Mouse (Mus musculus) C3H10T1/2 (cell line): ENCODE measurements around the gene Gm9918. TPM values are rescaled to one million over a fixed set of nuclear protein-coding genes. Genes with fewer than 3 reads are reported as not detected.

Experiments used
- polyA plus RNA-seq, 2 experiments: library from polyadenylated mRNA; unstranded; fragments of >200 nt; fragmentation: generic; extraction: Trizol; gene quantifications; one replicate each; pipeline ENCODE4 v1.2.1; 2012; ENCODE audit warnings: missing spikeins in 2 of 2

Gene Gm9918
- polyA plus RNA-seq = under 1 TPM in 1 of 2 experiments, not detected in 1; 0.11 TPM

GRCm38 (mm10) chr15:102270274-102270960 lies at the start of gene Gm9918:
Gm9918 (plus strand) TSS chr15:102270563.

GRCm38 (mm10) chr15:102231748-102232147 lies 38.6 kb upstream of the Gm9918 start, which contains the start of gene Itgb7:
Itgb7 (minus strand) TSS chr15:102231944.

GRCm38 (mm10) chr15:102257202-102258075 lies 12.9 kb upstream of the Gm9918 start, which contains the start of gene Rarg:
Rarg (minus strand) TSS chr15:102257517.

GRCm38 (mm10) chr15:102279092-102279782 lies 8.9 kb downstream of the Gm9918 start, which contains the start of gene Mfsd5:
Mfsd5 (plus strand) TSS chr15:102279454.

GRCm38 (mm10) chr15:102295633-102296367 lies 25.4 kb downstream of the Gm9918 start, which contains the start of gene Espl1:
Espl1 (plus strand) TSS chr15:102296266.

Other genes starting within 250 kb of the Gm9918 start
- gene Krt18, start 242.4 kb upstream of the Gm9918 start, polyA plus RNA-seq = under 1 TPM in 1 of 2 experiments, not detected in 1; 0.02 TPM
- gene Eif4b, start 196.8 kb upstream of the Gm9918 start, polyA plus RNA-seq = 100 to 1,000 TPM; 147 to 289 TPM
- 100 to 1,000 TPM; 101 to 364 TPM for gene Tns2, start 170.2 kb upstream of the Gm9918 start, polyA plus RNA-seq
- 10 to 100 TPM; 36.8 to 50.9 TPM for gene Spryd3, start 134.3 kb upstream of the Gm9918 start, polyA plus RNA-seq
- 10 to 100 TPM; 11.1 to 12.6 TPM for gene Igfbp6, start 126.2 kb upstream of the Gm9918 start, polyA plus RNA-seq
- under 1 TPM; 0.05 to 0.31 TPM for gene Soat2, start 120.0 kb upstream of the Gm9918 start, polyA plus RNA-seq
- gene Zfp740, start 67.3 kb upstream of the Gm9918 start, polyA plus RNA-seq = 10 to 100 TPM in 1 of 2 experiments, 1 to 10 TPM in 1; 9.8 to 56.6 TPM
- 100 to 1,000 TPM in 1 of 2 experiments, 10 to 100 TPM in 1; 22.5 to 249 TPM for gene Csad, start 65.8 kb upstream of the Gm9918 start, polyA plus RNA-seq
- 100 to 1,000 TPM in 1 of 2 experiments, 1 to 10 TPM in 1; 4.6 to 133 TPM for gene Itgb7, start 38.6 kb upstream of the Gm9918 start, polyA plus RNA-seq
- 100 to 1,000 TPM; 110 to 187 TPM for gene Rarg, start 13.0 kb upstream of the Gm9918 start, polyA plus RNA-seq
- 100 to 1,000 TPM in 1 of 2 experiments, 10 to 100 TPM in 1; 92.5 to 106 TPM for gene Mfsd5, start 8.9 kb downstream of the Gm9918 start, polyA plus RNA-seq
- 10 to 100 TPM; 21.0 to 35.6 TPM for gene Espl1, start 25.7 kb downstream of the Gm9918 start, polyA plus RNA-seq
- 100 to 1,000 TPM; 724 to 828 TPM for gene Pfdn5, start 55.6 kb downstream of the Gm9918 start, polyA plus RNA-seq
- 100 to 1,000 TPM; 115 to 233 TPM for gene Myg1, start 61.1 kb downstream of the Gm9918 start, polyA plus RNA-seq
- 100 to 1,000 TPM in 1 of 2 experiments, 10 to 100 TPM in 1; 78.8 to 232 TPM for gene Aaas, start 80.2 kb downstream of the Gm9918 start, polyA plus RNA-seq
- under 1 TPM; 0.02 to 0.09 TPM for gene Sp7, start 96.6 kb downstream of the Gm9918 start, polyA plus RNA-seq
- 10 to 100 TPM in 1 of 2 experiments, 1 to 10 TPM in 1; 1.2 to 10.6 TPM for gene Sp1, start 135.6 kb downstream of the Gm9918 start, polyA plus RNA-seq
- under 1 TPM; 0.02 to 0.65 TPM for gene Amhr2, start 174.8 kb downstream of the Gm9918 start, polyA plus RNA-seq
- 100 to 1,000 TPM; 159 to 189 TPM for gene Prr13, start 188.5 kb downstream of the Gm9918 start, polyA plus RNA-seq
- 1,000 to 10,000 TPM in 1 of 2 experiments, 100 to 1,000 TPM in 1; 559 to 1,162 TPM for gene Pcbp2, start 200.0 kb downstream of the Gm9918 start, polyA plus RNA-seq
- gene Gm10337, start 233.2 kb downstream of the Gm9918 start, polyA plus RNA-seq = not detected
- gene Map3k12, start 246.5 kb downstream of the Gm9918 start, polyA plus RNA-seq = 10 to 100 TPM in 1 of 2 experiments, 1 to 10 TPM in 1; 4.4 to 17.8 TPM
- gene Tarbp2, start 247.6 kb downstream of the Gm9918 start, polyA plus RNA-seq = 100 to 1,000 TPM in 1 of 2 experiments, 10 to 100 TPM in 1; 49.0 to 127 TPM